Mouse (Mus musculus) embryonic facial prominence, embryonic 10.5 days (tissue): Measurements from ENCODE around the gene Cct7. TPM values are rescaled to one million over a fixed set of nuclear protein-coding genes. Genes with fewer than 3 reads are reported as not detected.
"Not testable (repeated sequence)": the region's sequence is repeated elsewhere in the genome, so short reads cannot be mapped to it uniquely, and the experiment has no call there.

Experiments
- DNase-seq: peaks from one replicate; pipeline ENCODE4 v3.0.0-alpha.2; 2017; ENCODE audit warnings: low spot score
- H3K27ac ChIP-seq: fragments of 300-500 bp; sonication (generic); replicated peaks from 2 replicates; pipeline ENCODE4 v1.5.1; 2016; ENCODE audit warnings: mild to moderate bottlenecking
- H3K27me3 ChIP-seq: fragments of 300-500 bp; sonication (generic); replicated peaks from 2 replicates; pipeline ENCODE4 v1.6.1; 2016; ENCODE audit warnings: low read depth, mild to moderate bottlenecking; ENCODE audit not compliant: poor library complexity, severe bottlenecking
- H3K36me3 ChIP-seq: fragments of 300-500 bp; sonication (generic); replicated peaks from 2 replicates; pipeline ENCODE4 v1.6.1; 2016; ENCODE audit warnings: mild to moderate bottlenecking, moderate library complexity
- H3K4me1 ChIP-seq: fragments of 300-500 bp; sonication (generic); 2 replicates; pipeline ENCODE4 v1.6.1; 2016
- H3K4me3 ChIP-seq: fragments of 300-500 bp; sonication (generic); 2 replicates; pipeline ENCODE4 v1.5.1; 2016; ENCODE audit warnings: mild to moderate bottlenecking, moderate library complexity
- H3K9me3 ChIP-seq: fragments of 300-500 bp; sonication (generic); 2 replicates; pipeline ENCODE4 v1.6.1; 2016; ENCODE audit warnings: mild to moderate bottlenecking
- WGBS: fragments of 180-500 bp; shearing (Covaris S2); methylation state at CpG from one replicate; pipeline ENCODE4 v1.1.7; 2016; 5-methylcytosine and 5-hydroxymethylcytosine counted together
- polyA plus RNA-seq: library from polyadenylated mRNA; unstranded; fragments of >200 nt; fragmentation: Nextera tagmentation; extraction: Ambion mirVana; gene quantifications from 2 replicates; pipeline ENCODE4 v1.2.1, GENCODE M21; 2016

Cct7 gene
- polyA plus RNA-seq, 1 experiment from 2014 or later = 784 TPM

GRCm38 (mm10) chr6:85436631-85437030 lies 14.7 kb upstream of the Cct7 start:
- no peak for DNase-seq
- no peak overlapping the region for H3K27ac ChIP-seq
- H3K4me1 ChIP-seq = peaks cover 18% of the 10 kb centered on the region
- H3K9me3 ChIP-seq = no peaks in the 10 kb centered on the region
- H3K36me3 ChIP-seq = peaks cover 40% of the 10 kb centered on the region
- 91% methylated on average over 5 of the region's 6 CpGs for WGBS
- no peaks in the 10 kb centered on the region for H3K27me3 ChIP-seq
- no peak overlapping the region for H3K4me3 ChIP-seq

GRCm38 (mm10) chr6:85441142-85441541 lies 10.2 kb upstream of the Cct7 start:
- no peak overlapping the region for H3K27ac ChIP-seq
- H3K4me1 ChIP-seq = no peaks in the 10 kb centered on the region
- H3K9me3 ChIP-seq = no peaks in the 10 kb centered on the region
- WGBS = 89% methylated on average over 4 of the region's 4 CpGs
- no peak for DNase-seq
- H3K27me3 ChIP-seq = no peaks in the 10 kb centered on the region
- peaks cover 85% of the 10 kb centered on the region for H3K36me3 ChIP-seq
- no peak overlapping the region for H3K4me3 ChIP-seq

- DNase-seq = no peak
- no peak overlapping the region for H3K27ac ChIP-seq
- no peaks in the 10 kb centered on the region for H3K27me3 ChIP-seq
- H3K9me3 ChIP-seq = no peaks in the 10 kb centered on the region
- H3K4me3 ChIP-seq = no peak overlapping the region
- H3K4me1 ChIP-seq = no peaks in the 10 kb centered on the region
- WGBS = 90% methylated on average over 3 of the region's 3 CpGs
- peaks cover 91% of the 10 kb centered on the region for H3K36me3 ChIP-seq
These were observed 7.7 kb upstream of the Cct7 start for GRCm38 (mm10) chr6:85443488-85444233.

- Histone ChIP-seq H3K27me3 (no peaks in the 10 kb centered on the region), H3K36me3 (peaks cover 83% of the 10 kb centered on the region), H3K9me3 (no peaks in the 10 kb centered on the region), H3K27ac (no peak overlapping the region), H3K4me1 (no peaks in the 10 kb centered on the region), H3K4me3 (no peak overlapping the region)
- WGBS = 89% methylated on average over 8 of the region's 8 CpGs
- DNase-seq = no peak
These were observed 6.9 kb upstream of the Cct7 start for GRCm38 (mm10) chr6:85444266-85444965.

GRCm38 (mm10) chr6:85445286-85445685 lies 6.0 kb upstream of the Cct7 start:
- Histone ChIP-seq H3K4me1 (no peaks in the 10 kb centered on the region), H3K36me3 (peaks cover 74% of the 10 kb centered on the region), H3K27ac (no peak overlapping the region), H3K27me3 (no peaks in the 10 kb centered on the region), H3K9me3 (no peaks in the 10 kb centered on the region), H3K4me3 (no peak overlapping the region)
- DNase-seq = no peak
- WGBS = 83% methylated on average over 5 of the region's 5 CpGs

- peaks cover 6% of the 10 kb centered on the region for H3K4me1 ChIP-seq
- no peak for DNase-seq
- no peak overlapping the region for H3K27ac ChIP-seq
- WGBS = 91% methylated on average over 6 of the region's 6 CpGs
- H3K27me3 ChIP-seq = no peaks in the 10 kb centered on the region
- no peak overlapping the region for H3K4me3 ChIP-seq
- H3K9me3 ChIP-seq = no peaks in the 10 kb centered on the region
- peaks cover 54% of the 10 kb centered on the region for H3K36me3 ChIP-seq
These were observed 4.0 kb upstream of the Cct7 start for GRCm38 (mm10) chr6:85447351-85447750.

- Histone ChIP-seq H3K4me3 (peak overlapping the region; percentile 79), H3K36me3 (peaks cover 31% of the 10 kb centered on the region), H3K4me1 (peaks cover 32% of the 10 kb centered on the region)
- H3K27ac ChIP-seq, H3K9me3 ChIP-seq, H3K27me3 ChIP-seq, DNase-seq: not testable (repeated sequence)
- WGBS = 62% methylated on average over 1 of the region's 1 CpGs
These were observed 1.2 kb upstream of the Cct7 start for GRCm38 (mm10) chr6:85450140-85450539.

- Histone ChIP-seq H3K4me3 (peak within 1 kb of the TSS; percentile 79), H3K36me3 (peaks cover 25% of the 10 kb centered on the region), H3K27me3 (no peaks in the 10 kb centered on the region), H3K27ac (peak within 1 kb of the TSS; percentile 96), H3K4me1 (peaks cover 44% of the 10 kb centered on the region), H3K9me3 (no peaks in the 10 kb centered on the region)
- peak; percentile 98 for DNase-seq
- WGBS = under 1% methylated on average over 54 of the region's 54 CpGs
These were observed 523 bp downstream of the Cct7 start, which contains the start of gene Pradc1 for GRCm38 (mm10) chr6:85451664-85452410. TSS of gene Pradc1 (minus strand) at chr6:85451970.

- DNase-seq = no peak
- H3K27ac ChIP-seq = peak overlapping the region; percentile 96
- peak overlapping the region; percentile 79 for H3K4me3 ChIP-seq
- H3K27me3 ChIP-seq = no peaks in the 10 kb centered on the region
- peaks cover 47% of the 10 kb centered on the region for H3K4me1 ChIP-seq
- WGBS = under 1% methylated on average over 15 of the region's 15 CpGs
- peaks cover 25% of the 10 kb centered on the region for H3K36me3 ChIP-seq
- no peaks in the 10 kb centered on the region for H3K9me3 ChIP-seq
These were observed 1.0 kb downstream of the Cct7 start for GRCm38 (mm10) chr6:85452411-85452665.

GRCm38 (mm10) chr6:85452816-85453215 lies 1.5 kb downstream of the Cct7 start:
- Histone ChIP-seq H3K9me3 (no peaks in the 10 kb centered on the region), H3K27ac (peak overlapping the region; percentile 96)
- 22% methylated on average over 7 of the region's 7 CpGs for WGBS

GRCm38 (mm10) chr6:85459621-85460020 lies 8.3 kb downstream of the Cct7 start:
- WGBS = 90% methylated on average over 2 of the region's 2 CpGs
- peaks cover 89% of the 10 kb centered on the region for H3K36me3 ChIP-seq

More at GRCm38 (mm10) chr6:85452816-85453215, 1.5 kb downstream of the Cct7 start:
- Histone ChIP-seq H3K4me1 (peaks cover 48% of the 10 kb centered on the region), H3K36me3 (peaks cover 26% of the 10 kb centered on the region), H3K4me3 (peak overlapping the region; percentile 79), H3K27me3 (no peaks in the 10 kb centered on the region)
- peak; percentile 18 for DNase-seq

GRCm38 (mm10) chr6:85465381-85465780 lies 14.1 kb downstream of the Cct7 start:
- DNase-seq = no peak
- no peaks in the 10 kb centered on the region for H3K27me3 ChIP-seq
- no peaks in the 10 kb centered on the region for H3K4me1 ChIP-seq
- peaks cover 97% of the 10 kb centered on the region for H3K36me3 ChIP-seq
- H3K9me3 ChIP-seq = no peaks in the 10 kb centered on the region
- H3K27ac ChIP-seq = no peak overlapping the region
- H3K4me3 ChIP-seq = no peak overlapping the region

More at GRCm38 (mm10) chr6:85459621-85460020, 8.3 kb downstream of the Cct7 start:
- DNase-seq = no peak
- Histone ChIP-seq H3K9me3 (no peaks in the 10 kb centered on the region), H3K4me1 (peaks cover 22% of the 10 kb centered on the region), H3K27ac (no peak overlapping the region), H3K4me3 (no peak overlapping the region), H3K27me3 (no peaks in the 10 kb centered on the region)
